Mouse (Mus musculus) stomach, postnatal 0 days (tissue): Measurements from ENCODE around the gene Prex1.

Experiments used
- CTCF ChIP-seq: IDR thresholded peaks from 2 replicates; pipeline ENCODE4 v1.5.1; 2016; ENCODE audit warnings: antibody characterized with exemption, low read depth, mild to moderate bottlenecking, moderate library complexity
- EP300 ChIP-seq: optimal IDR thresholded peaks from 2 replicates; pipeline ENCODE3; 2016; ENCODE audit warnings: antibody characterized with exemption

DNA sequence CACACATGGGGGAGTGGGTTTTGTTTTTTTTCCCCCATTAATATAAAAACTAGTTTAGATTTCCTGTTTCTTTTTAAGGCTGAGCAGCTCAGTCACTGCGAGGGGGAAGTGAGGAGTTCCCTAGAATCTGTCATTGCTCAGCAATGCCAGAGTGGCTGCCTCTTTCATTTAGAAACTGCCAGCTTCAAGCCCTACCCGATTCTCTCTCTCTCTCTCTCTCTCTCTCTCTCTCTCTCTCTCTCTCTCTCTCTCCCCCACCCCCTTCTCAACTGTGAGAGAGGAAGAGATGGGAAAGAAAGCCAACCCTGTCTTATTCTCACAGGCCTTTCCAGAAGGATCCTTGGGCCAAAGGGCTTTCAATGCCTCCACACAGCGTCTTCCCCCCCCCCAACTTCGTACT, 1.3 kb downstream of the Prex1 start:
- TF ChIP-seq CTCF (no peak), EP300 (no peak)
